Mouse (Mus musculus) embryonic facial prominence, embryonic 11.5 days (tissue): Measurements from ENCODE around the gene Fyn. TPM values are rescaled to one million over a fixed set of nuclear protein-coding genes. Genes with fewer than 3 reads are reported as not detected.

ENCODE experiments used
- ATAC-seq: fragments of 200-750 bp; cut with Nextera tagmentation; replicated peaks from 2 replicates; pipeline ENCODE4 v1.8.0; 2017; ENCODE audit warnings: low read depth; ENCODE audit not compliant: insufficient number of reproducible peaks, low FRiP score, low TSS enrichment
- DNase-seq: peaks from one replicate; pipeline ENCODE4 v3.0.0-alpha.2; 2015; ENCODE audit warnings: low spot score
- H3K27ac ChIP-seq: fragments of 300-500 bp; sonication (generic); replicated peaks from 2 replicates; pipeline ENCODE4 v1.5.1; 2014; ENCODE audit warnings: mild to moderate bottlenecking, low read depth, low read length, control low read depth
- H3K27me3 ChIP-seq: fragments of 300-500 bp; sonication (generic); 2 replicates; pipeline ENCODE4 v1.6.1; 2014; ENCODE audit warnings: mild to moderate bottlenecking, low read length, moderate library complexity, mixed read lengths; ENCODE audit not compliant: control insufficient read depth, insufficient read depth
- H3K36me3 ChIP-seq: fragments of 300-500 bp; sonication (generic); replicated peaks from 2 replicates; pipeline ENCODE4 v1.6.1; 2014; ENCODE audit warnings: low read depth, mild to moderate bottlenecking, low read length, moderate library complexity, mixed read lengths; ENCODE audit not compliant: control insufficient read depth, insufficient read depth
- H3K4me1 ChIP-seq: fragments of 300-500 bp; sonication (generic); 2 replicates; pipeline ENCODE4 v1.6.1; 2014; ENCODE audit warnings: low read length, mixed read lengths; ENCODE audit not compliant: control insufficient read depth, insufficient read depth
- H3K4me2 ChIP-seq: fragments of 300-500 bp; sonication (generic); 2 replicates; pipeline ENCODE4 v1.6.1; 2014; ENCODE audit warnings: low read depth, mild to moderate bottlenecking, control low read depth, low read length, moderate library complexity
- H3K4me3 ChIP-seq: fragments of 300-500 bp; sonication (generic); 2 replicates; pipeline ENCODE4 v1.5.1; 2014; ENCODE audit warnings: low read depth, low read length, control low read depth
- H3K9ac ChIP-seq: fragments of 300-500 bp; sonication (generic); replicated peaks from 2 replicates; pipeline ENCODE4 v1.6.1; 2014; ENCODE audit warnings: mild to moderate bottlenecking, control low read depth, low read length
- H3K9me3 ChIP-seq: fragments of 300-500 bp; sonication (generic); replicated peaks from 2 replicates; pipeline ENCODE4 v1.6.1; 2016; ENCODE audit warnings: mild to moderate bottlenecking, low read length, inconsistent platforms, mixed read lengths; ENCODE audit not compliant: control insufficient read depth
- WGBS: fragments of 180-500 bp; shearing (Covaris S2); extraction: QIAGEN DNeasy Blood & Tissue Kit; methylation state at CpG from one replicate; pipeline ENCODE4 v1.1.7; 2014; 5-methylcytosine and 5-hydroxymethylcytosine counted together
- polyA plus RNA-seq: library from polyadenylated mRNA; unstranded; fragments of >200 nt; fragmentation: Nextera tagmentation; extraction: Ambion mirVana; gene quantifications from 2 replicates; pipeline ENCODE4 v1.2.1, GENCODE M21; 2014

The Fyn gene
- polyA plus RNA-seq, 1 experiment from 2014 or later = 38.9 TPM

GRCm38 (mm10) chr10:39540995-39541394 is 172.3 kb downstream of the Fyn start:
- no peaks in the 10 kb centered on the region for H3K36me3 ChIP-seq
- H3K4me3 ChIP-seq = no peak overlapping the region
- no peak overlapping the region for H3K4me2 ChIP-seq
- peak overlapping the region; percentile 78 for H3K27ac ChIP-seq
- peak; percentile 63 for DNase-seq
- H3K27me3 ChIP-seq = no peaks in the 10 kb centered on the region
- H3K9ac ChIP-seq = peak overlapping the region; percentile 54
- WGBS = 10% methylated on average over 7 of the region's 7 CpGs
- ATAC-seq = peak; percentile 86
- H3K9me3 ChIP-seq = no peaks in the 10 kb centered on the region
- H3K4me1 ChIP-seq = peaks cover 11% of the 10 kb centered on the region

GRCm38 (mm10) chr10:39541451-39541874 is 172.8 kb downstream of the Fyn start:
- no peaks in the 10 kb centered on the region for H3K9me3 ChIP-seq
- 43% methylated on average over 6 of the region's 6 CpGs for WGBS
- H3K4me1 ChIP-seq = peaks cover 11% of the 10 kb centered on the region
- DNase-seq = no peak
- H3K4me2 ChIP-seq = no peak overlapping the region
- H3K36me3 ChIP-seq = no peaks in the 10 kb centered on the region
- ATAC-seq = peak; percentile 53
- peak overlapping the region; percentile 54 for H3K9ac ChIP-seq
- H3K27ac ChIP-seq = peak overlapping the region; percentile 78
- no peak overlapping the region for H3K4me3 ChIP-seq
- H3K27me3 ChIP-seq = no peaks in the 10 kb centered on the region

DNA sequence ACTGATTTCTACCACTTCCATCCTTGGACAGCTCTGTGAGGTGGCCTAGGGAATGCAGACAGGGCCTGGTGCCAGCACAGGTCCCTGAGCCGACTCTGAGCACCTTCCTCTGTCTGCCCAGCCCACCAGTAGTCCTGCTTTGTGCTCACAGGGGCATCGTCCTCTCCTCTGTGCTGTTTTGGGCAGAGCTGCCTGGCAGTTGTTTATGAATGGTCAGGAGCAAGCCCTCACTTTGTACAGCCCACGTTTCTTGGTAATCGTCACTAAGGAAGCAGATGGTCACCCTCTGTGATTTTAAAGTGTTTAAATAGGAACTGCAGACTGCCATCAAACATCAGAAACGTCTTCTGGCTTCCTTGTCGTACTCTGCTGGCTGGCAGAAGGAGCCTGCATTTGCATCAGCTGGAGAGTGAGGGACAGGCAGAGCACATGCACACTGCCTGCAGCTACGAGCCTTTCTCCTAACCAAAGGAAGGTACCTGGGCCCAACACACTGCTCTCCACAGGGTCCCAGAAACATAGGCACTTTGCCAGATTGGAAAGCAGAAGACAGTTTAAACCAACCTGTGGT is 173.4 kb downstream of the Fyn start:
- Histone ChIP-seq H3K4me1 (peaks cover 11% of the 10 kb centered on the region), H3K27ac (peak overlapping the region; percentile 78), H3K27me3 (no peaks in the 10 kb centered on the region), H3K36me3 (no peaks in the 10 kb centered on the region), H3K9ac (peak overlapping the region; percentile 54), H3K4me3 (no peak overlapping the region), H3K4me2 (no peak overlapping the region), H3K9me3 (no peaks in the 10 kb centered on the region)
- DNase-seq = no peak
- 45% methylated on average over 7 of the region's 7 CpGs for WGBS
- no peak for ATAC-seq

GRCm38 (mm10) chr10:39542535-39543257 is 174.0 kb downstream of the Fyn start:
- Histone ChIP-seq H3K9ac (peak overlapping the region; percentile 25; the same call in 1 of the 2 replicates), H3K27ac (peak overlapping the region; percentile 56), H3K4me1 (peaks cover 11% of the 10 kb centered on the region), H3K4me3 (no peak overlapping the region), H3K36me3 (no peaks in the 10 kb centered on the region), H3K27me3 (no peaks in the 10 kb centered on the region), H3K9me3 (no peaks in the 10 kb centered on the region), H3K4me2 (no peak overlapping the region)
- WGBS = 68% methylated on average over 15 of the region's 15 CpGs
- ATAC-seq (no peak), DNase-seq (no peak)

DNA sequence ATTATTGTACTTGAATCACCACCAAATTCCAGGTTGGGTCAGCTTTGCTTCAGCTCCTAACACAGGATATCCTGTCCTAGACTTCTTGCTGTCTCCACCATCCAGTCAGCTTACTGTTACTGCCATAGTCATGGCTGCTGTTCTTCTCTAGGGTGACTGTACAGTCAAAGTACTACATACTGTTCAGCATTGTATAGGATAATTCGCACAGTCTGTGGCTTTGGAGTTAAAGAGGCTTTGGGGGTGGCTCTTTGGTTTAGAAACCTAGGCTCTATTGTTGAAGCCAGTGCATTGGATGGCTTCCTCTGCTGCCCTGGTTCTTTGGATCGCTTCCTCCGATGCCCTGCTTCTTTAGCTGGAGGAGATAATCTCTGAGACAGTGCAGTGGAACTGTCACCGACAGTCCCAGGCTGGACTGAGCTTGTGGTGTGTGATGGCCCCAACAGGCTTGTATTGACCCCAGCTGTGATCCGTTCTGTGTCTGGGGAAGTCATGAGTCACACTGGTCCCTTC is 174.7 kb downstream of the Fyn start:
- no peak overlapping the region for H3K9ac ChIP-seq

DNA sequence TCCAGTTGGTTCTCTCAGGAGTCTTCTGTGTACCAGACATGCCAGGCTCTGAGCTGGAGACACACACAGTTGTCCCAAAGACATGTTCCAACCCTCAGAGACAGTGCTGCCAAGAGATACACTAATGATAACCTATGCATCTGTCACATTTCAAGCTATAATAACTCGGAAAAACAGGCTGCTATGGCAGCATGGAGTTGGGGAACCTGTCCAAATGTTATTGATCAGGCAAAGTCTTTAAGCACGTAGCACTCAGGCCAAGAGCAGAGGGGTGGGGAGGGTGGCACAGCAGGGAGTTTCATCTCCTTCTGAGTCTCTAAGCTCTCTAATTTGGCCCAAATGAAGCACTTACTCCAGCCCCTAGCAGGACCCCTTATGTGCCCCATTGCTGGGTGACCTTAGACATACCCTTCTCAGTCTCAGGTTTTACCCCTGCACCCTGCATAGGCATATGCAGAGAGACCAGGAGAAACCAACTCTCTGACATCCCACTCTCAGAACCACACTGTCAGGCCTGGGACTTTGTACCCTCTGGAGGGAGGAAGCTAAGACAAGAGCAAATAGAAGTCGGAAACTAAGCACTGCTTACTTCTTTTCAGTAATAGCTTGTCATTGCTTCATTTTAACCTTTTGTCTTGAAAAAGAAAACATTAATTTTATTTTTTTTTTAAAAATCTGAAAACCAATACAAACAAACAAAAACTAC is 178.9 kb downstream of the Fyn start:
- 69% methylated on average over 3 of the region's 3 CpGs for WGBS
- H3K27ac ChIP-seq = no peak overlapping the region

More for the DNA sequence above, 174.7 kb downstream of the Fyn start:
- H3K27me3 ChIP-seq = no peaks in the 10 kb centered on the region
- WGBS = 82% methylated on average over 5 of the region's 5 CpGs
- DNase-seq (no peak), ATAC-seq (no peak)
- H3K4me3 ChIP-seq = no peak overlapping the region
- no peaks in the 10 kb centered on the region for H3K36me3 ChIP-seq
- H3K9me3 ChIP-seq = no peaks in the 10 kb centered on the region
- H3K27ac ChIP-seq = no peak overlapping the region
- H3K4me1 ChIP-seq = peaks cover 11% of the 10 kb centered on the region
- H3K4me2 ChIP-seq = no peak overlapping the region

GRCm38 (mm10) chr10:39550791-39551190 is 182.1 kb downstream of the Fyn start:
- H3K4me3 ChIP-seq = no peak overlapping the region
- H3K9ac ChIP-seq = no peak overlapping the region
- peaks cover 9% of the 10 kb centered on the region for H3K4me1 ChIP-seq
- no peaks in the 10 kb centered on the region for H3K36me3 ChIP-seq
- no peaks in the 10 kb centered on the region for H3K9me3 ChIP-seq
- 91% methylated on average over 2 of the region's 2 CpGs for WGBS
- H3K27me3 ChIP-seq = no peaks in the 10 kb centered on the region
- H3K4me2 ChIP-seq = no peak overlapping the region
- H3K27ac ChIP-seq = no peak overlapping the region
- DNase-seq (no peak), ATAC-seq (no peak)

More for the DNA sequence above, 178.9 kb downstream of the Fyn start:
- Histone ChIP-seq H3K4me2 (no peak overlapping the region), H3K27me3 (no peaks in the 10 kb centered on the region), H3K36me3 (no peaks in the 10 kb centered on the region), H3K4me1 (peaks cover 5% of the 10 kb centered on the region), H3K4me3 (no peak overlapping the region), H3K9ac (no peak overlapping the region), H3K9me3 (no peaks in the 10 kb centered on the region)
- DNase-seq (no peak), ATAC-seq (no peak)
